Mouse (Mus musculus) heart, embryonic 11.5 days (tissue): ENCODE data around the gene Leap2. TPM values are rescaled to one million over a fixed set of nuclear protein-coding genes. Genes with fewer than 3 reads are reported as not detected.

Source experiments
- ATAC-seq: fragments of 200-750 bp; cut with Nextera tagmentation; replicated peaks from 2 replicates; pipeline ENCODE4 v1.8.0; 2017; ENCODE audit warnings: moderate library complexity; ENCODE audit not compliant: insufficient number of reproducible peaks, low FRiP score, low TSS enrichment
- H3K27ac ChIP-seq: fragments of 300-500 bp; sonication (generic); 2 replicates; pipeline ENCODE4 v1.5.1; 2014; ENCODE audit warnings: mild to moderate bottlenecking, low read depth, low read length
- H3K27me3 ChIP-seq: fragments of 300-500 bp; sonication (generic); 2 replicates; pipeline ENCODE4 v1.6.1; 2014; ENCODE audit warnings: mild to moderate bottlenecking, low read length, mixed read lengths; ENCODE audit not compliant: control insufficient read depth, insufficient read depth
- H3K36me3 ChIP-seq: fragments of 300-500 bp; sonication (generic); 2 replicates; pipeline ENCODE4 v1.6.1; 2014; ENCODE audit warnings: mild to moderate bottlenecking, low read length, moderate library complexity, mixed read lengths; ENCODE audit not compliant: control insufficient read depth, insufficient read depth
- H3K4me1 ChIP-seq: fragments of 300-500 bp; sonication (generic); 2 replicates; pipeline ENCODE4 v1.6.1; 2014; ENCODE audit warnings: low read length; ENCODE audit not compliant: control insufficient read depth, insufficient read depth
- H3K4me2 ChIP-seq: fragments of 300-500 bp; sonication (generic); 2 replicates; pipeline ENCODE4 v1.6.1; 2014; ENCODE audit warnings: mild to moderate bottlenecking, moderate library complexity
- H3K4me3 ChIP-seq: fragments of 300-500 bp; sonication (generic); 2 replicates; pipeline ENCODE4 v1.5.1; 2014; ENCODE audit warnings: low read depth, low read length
- H3K9ac ChIP-seq: fragments of 300-500 bp; sonication (generic); 2 replicates; pipeline ENCODE4 v1.6.1; 2014; ENCODE audit warnings: mild to moderate bottlenecking, low read depth, low read length, moderate library complexity
- H3K9me3 ChIP-seq: fragments of 300-500 bp; sonication (generic); replicated peaks from 2 replicates; pipeline ENCODE4 v1.6.1; 2016; ENCODE audit warnings: low read length; ENCODE audit not compliant: control insufficient read depth
- WGBS: fragments of 180-500 bp; shearing (Covaris S2); extraction: QIAGEN DNeasy Blood & Tissue Kit; methylation state at CpG from one replicate; pipeline ENCODE4 v1.1.7; 2014; ENCODE audit not compliant: insufficient replicate concordance; 5-methylcytosine and 5-hydroxymethylcytosine counted together
- polyA plus RNA-seq: library from polyadenylated mRNA; unstranded; fragments of >200 nt; fragmentation: Nextera tagmentation; extraction: Ambion mirVana; gene quantifications from 2 replicates; pipeline ENCODE4 v1.2.1, GENCODE M21; 2014

The Leap2 gene
- polyA plus RNA-seq, 1 experiment from 2014 or later, result not detected

DNA sequence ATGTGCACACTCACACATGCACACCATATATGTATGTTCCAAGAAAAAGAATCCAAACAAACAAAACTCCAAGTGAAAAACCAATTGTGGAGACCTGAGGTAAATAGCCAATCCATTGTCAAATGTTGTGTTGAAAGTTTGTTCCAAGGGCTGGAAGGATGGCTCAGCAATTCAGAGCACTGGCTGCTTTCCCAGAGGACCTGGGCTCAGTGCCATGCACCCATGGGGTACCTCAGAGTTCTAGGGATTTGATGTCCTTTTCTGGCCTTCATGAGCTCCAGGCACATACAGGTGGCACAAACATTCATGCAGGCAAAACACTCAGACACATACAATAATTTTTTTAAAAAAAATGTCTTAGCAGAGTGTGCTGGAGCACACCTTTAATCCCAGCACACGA lies 25.6 kb upstream of the Leap2 start:
- Histone ChIP-seq H3K27me3 (0 out of 2 replicates have a peak, but pooled peaks cover 5% of the 10 kb centered on the region), H3K4me3 (no peak overlapping the region), H3K9me3 (no peaks in the 10 kb centered on the region), H3K36me3 (no peaks in the 10 kb centered on the region), H3K4me2 (no peak overlapping the region), H3K4me1 (no peaks in the 10 kb centered on the region), H3K9ac (no peak overlapping the region), H3K27ac (no peak overlapping the region)
- no peak for ATAC-seq
- WGBS, result 88% methylated on average over 1 of the region's 1 CpGs

DNA sequence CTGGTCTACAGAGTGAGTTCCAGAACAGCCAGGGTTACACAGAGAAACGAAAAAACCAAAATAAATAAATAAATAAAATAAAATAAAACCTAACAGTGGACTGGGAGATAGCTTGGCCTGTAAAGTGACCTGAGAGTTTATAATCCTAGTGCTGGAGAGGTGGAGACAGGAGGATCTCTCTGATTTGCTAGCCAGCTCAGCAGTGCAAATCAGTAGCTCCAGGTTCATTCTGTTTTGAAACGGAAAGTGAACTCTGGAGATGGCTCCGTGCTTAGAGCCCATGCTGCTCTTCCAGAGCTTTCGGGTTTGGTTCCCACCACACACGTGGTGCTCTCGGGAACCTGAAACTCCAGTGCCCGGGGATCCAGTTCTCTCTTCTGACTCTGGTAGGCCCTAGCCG lies 25.0 kb upstream of the Leap2 start:
- Histone ChIP-seq H3K4me1 (no peaks in the 10 kb centered on the region), H3K36me3 (no peaks in the 10 kb centered on the region), H3K27me3 (0 out of 2 replicates have a peak, but pooled peaks cover 5% of the 10 kb centered on the region), H3K4me3 (no peak overlapping the region), H3K27ac (no peak overlapping the region), H3K4me2 (no peak overlapping the region), H3K9ac (no peak overlapping the region), H3K9me3 (no peaks in the 10 kb centered on the region)
- ATAC-seq, result no peak
- WGBS, result 85% methylated on average over 8 of the region's 8 CpGs

DNA sequence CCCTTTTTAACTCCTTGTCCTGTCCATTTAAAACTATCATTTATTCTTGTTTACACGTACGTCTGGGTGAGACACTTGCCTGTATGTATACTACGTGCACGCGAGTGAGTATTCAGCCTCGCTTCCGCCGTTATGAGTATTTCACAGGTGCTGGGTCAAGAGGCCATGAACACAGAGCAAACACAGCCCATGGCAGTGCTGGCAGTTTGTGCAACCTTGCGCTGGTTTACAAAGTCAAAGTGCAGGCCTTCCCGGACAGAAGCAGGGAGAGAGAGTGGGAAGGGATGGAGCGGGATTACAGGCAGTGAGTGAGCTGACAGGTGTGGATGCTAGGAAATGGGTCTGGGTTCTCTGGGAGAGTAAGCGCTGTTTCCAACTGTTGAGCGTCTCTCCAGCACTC lies 23.2 kb upstream of the Leap2 start:
- Histone ChIP-seq H3K27me3 (0 out of 2 replicates have a peak, but pooled peaks cover 5% of the 10 kb centered on the region), H3K4me2 (no peak overlapping the region), H3K36me3 (no peaks in the 10 kb centered on the region), H3K9me3 (no peaks in the 10 kb centered on the region), H3K4me3 (no peak overlapping the region), H3K9ac (no peak overlapping the region), H3K27ac (no peak overlapping the region), H3K4me1 (peaks cover 2% of the 10 kb centered on the region; the same call in 1 of the 2 replicates)
- 81% methylated on average over 13 of the region's 13 CpGs for WGBS
- ATAC-seq, result no peak

DNA sequence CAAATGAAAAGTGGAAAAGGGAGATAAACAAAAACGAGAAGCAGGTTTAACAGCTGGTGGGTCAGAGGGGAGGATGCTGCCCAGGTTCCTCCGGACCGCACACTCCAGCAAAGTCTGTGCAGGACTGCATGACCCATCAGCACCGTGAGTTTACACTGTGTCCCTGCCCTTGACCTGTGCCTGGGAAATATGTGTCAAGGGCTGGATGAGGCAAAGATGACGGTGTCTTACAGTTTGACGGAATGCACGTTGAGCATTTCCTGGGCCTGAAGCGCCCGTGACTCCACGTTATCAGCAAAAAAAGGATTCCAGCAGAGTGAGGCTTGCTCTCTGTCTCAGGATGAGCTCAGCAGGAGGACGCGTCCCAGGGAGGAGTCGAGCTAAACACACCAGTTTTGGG lies 22.6 kb upstream of the Leap2 start:
- Histone ChIP-seq H3K36me3 (no peaks in the 10 kb centered on the region), H3K9ac (no peak overlapping the region), H3K4me1 (peaks cover 2% of the 10 kb centered on the region; the same call in 1 of the 2 replicates), H3K9me3 (no peaks in the 10 kb centered on the region), H3K27ac (no peak overlapping the region), H3K4me3 (no peak overlapping the region), H3K27me3 (0 out of 2 replicates have a peak, but pooled peaks cover 5% of the 10 kb centered on the region), H3K4me2 (no peak overlapping the region)
- WGBS, result 29% methylated on average over 13 of the region's 13 CpGs
- ATAC-seq, result no peak

DNA sequence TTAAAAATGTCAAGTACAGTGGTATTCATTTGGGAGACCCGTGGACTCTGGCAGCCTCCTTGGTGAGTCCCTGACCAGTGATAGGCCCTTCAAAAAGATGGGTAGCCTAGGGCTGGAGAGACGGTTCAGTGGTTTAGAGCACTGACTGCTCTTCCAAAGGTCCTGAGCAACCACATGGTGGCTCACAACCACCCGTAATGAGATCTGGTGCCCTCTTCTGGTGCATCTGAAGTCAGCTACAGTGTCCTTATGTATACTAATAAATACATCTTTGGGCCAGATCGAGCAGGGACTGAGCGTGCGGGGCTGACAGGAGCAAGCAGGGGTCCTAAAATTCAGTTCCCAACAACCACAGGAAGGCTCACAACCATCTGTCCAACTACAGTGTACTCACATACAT lies 20.9 kb upstream of the Leap2 start:
- H3K27me3 ChIP-seq, result no peaks in the 10 kb centered on the region
- peaks cover 2% of the 10 kb centered on the region; the same call in 1 of the 2 replicates for H3K4me1 ChIP-seq
- no peak overlapping the region for H3K27ac ChIP-seq
- H3K36me3 ChIP-seq, result no peaks in the 10 kb centered on the region
- H3K9me3 ChIP-seq, result no peaks in the 10 kb centered on the region
- WGBS, result 44% methylated on average over 6 of the region's 6 CpGs
- H3K4me3 ChIP-seq, result no peak overlapping the region
- ATAC-seq, result no peak
- H3K4me2 ChIP-seq, result no peak overlapping the region
- no peak overlapping the region for H3K9ac ChIP-seq

DNA sequence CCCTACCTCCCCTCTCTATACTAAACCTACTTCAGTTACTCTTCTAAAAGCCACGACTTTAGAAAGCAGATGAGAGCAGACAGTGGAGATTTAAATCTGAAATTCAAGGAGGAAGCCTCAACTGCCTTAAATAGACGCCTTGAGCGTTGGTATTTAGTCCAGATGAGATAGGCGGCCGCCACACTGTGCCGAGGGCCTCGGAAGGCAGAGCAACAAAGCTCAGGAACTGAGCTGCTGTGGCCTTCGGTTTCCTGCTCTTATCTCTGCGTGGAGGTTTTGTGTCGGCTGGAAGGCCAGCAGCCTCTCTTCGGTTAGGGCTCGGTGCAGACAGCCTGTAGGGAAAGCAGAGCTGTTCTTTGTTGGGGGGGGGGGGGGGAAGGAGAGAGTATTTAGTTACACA lies 19.0 kb upstream of the Leap2 start:
- peak overlapping the region; percentile 62 for H3K9ac ChIP-seq
- peak overlapping the region; percentile 39 for H3K4me2 ChIP-seq
- no peak overlapping the region for H3K4me3 ChIP-seq
- no peaks in the 10 kb centered on the region for H3K9me3 ChIP-seq
- 4% methylated on average over 12 of the region's 12 CpGs for WGBS
- ATAC-seq, result no peak
- no peaks in the 10 kb centered on the region for H3K27me3 ChIP-seq
- H3K27ac ChIP-seq, result peak overlapping the region; percentile 82
- no peaks in the 10 kb centered on the region for H3K36me3 ChIP-seq
- peaks cover 2% of the 10 kb centered on the region; the same call in 1 of the 2 replicates for H3K4me1 ChIP-seq

DNA sequence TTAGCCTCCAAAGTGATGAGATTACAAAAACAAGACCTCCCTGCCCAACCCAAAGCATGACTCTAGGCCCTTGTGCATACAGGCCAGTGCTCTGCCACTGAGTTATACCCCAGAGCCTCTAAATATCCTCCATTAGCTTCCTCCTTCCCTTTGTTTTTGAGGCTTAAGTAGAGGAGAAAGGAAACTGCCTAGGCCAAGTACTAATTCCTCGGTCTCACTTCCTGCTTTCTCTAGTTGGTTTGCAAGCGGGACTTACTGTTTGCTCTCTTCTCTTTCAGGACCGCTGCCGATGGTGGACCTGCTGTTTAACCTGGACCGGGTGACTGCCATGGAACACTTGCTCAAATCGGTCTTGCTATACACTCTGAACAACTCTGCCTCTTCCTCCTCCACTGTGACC lies 13.4 kb upstream of the Leap2 start:
- no peaks in the 10 kb centered on the region for H3K9me3 ChIP-seq
- no peak overlapping the region for H3K27ac ChIP-seq
- H3K27me3 ChIP-seq, result no peaks in the 10 kb centered on the region
- no peak overlapping the region for H3K4me3 ChIP-seq
- no peak overlapping the region for H3K9ac ChIP-seq
- no peak for ATAC-seq
- 82% methylated on average over 6 of the region's 6 CpGs for WGBS
- no peaks in the 10 kb centered on the region for H3K4me1 ChIP-seq
- no peak overlapping the region for H3K4me2 ChIP-seq
- no peaks in the 10 kb centered on the region for H3K36me3 ChIP-seq

DNA sequence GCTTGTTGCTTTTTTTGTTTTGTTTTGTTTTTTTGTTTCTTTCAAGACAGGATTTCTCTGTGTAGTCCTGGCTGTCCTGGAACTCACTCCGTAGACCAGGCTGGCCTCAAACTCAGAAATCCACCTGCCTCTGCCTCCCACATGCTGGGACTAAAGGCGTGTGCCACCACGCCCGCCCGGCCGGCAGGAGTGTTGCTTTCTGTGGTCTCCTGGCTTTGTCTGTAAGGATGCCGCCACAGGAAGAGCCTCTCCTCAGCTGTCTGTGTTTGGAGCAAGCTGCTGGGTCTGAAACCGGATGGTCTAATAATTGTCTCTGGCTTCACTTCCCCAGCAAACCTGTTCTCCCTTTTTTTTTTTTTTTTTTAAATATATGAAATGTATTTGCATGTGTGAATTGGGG lies 12.5 kb upstream of the Leap2 start:
- no peaks in the 10 kb centered on the region for H3K36me3 ChIP-seq
- no peaks in the 10 kb centered on the region for H3K9me3 ChIP-seq
- no peaks in the 10 kb centered on the region for H3K4me1 ChIP-seq
- H3K4me3 ChIP-seq, result no peak overlapping the region
- WGBS, result 73% methylated on average over 8 of the region's 8 CpGs
- no peaks in the 10 kb centered on the region for H3K27me3 ChIP-seq
- ATAC-seq, result no peak
- no peak overlapping the region for H3K4me2 ChIP-seq
- no peak overlapping the region for H3K9ac ChIP-seq
- no peak overlapping the region for H3K27ac ChIP-seq

DNA sequence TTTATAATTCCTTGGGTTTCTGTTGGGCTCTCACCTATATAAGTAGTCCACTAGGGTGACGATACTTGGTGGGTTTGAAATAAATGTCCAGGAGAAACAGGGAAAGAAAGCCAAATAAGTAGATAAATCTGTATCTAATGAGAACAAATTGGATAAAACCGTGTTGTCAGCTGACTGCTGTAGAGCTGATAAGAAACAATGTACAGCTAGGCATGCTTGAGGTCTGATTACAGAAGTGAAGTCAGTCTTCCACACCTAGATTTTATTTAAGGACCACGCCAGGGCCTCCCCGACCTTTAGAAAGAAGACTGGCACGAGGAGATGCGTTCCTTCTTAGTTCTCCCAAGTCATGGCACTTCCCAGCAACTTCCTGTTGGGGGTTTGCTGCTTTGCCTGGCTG lies 10.1 kb upstream of the Leap2 start:
- no peak for ATAC-seq
- no peak overlapping the region for H3K27ac ChIP-seq
- WGBS, result 41% methylated on average over 6 of the region's 6 CpGs
- no peaks in the 10 kb centered on the region for H3K9me3 ChIP-seq
- H3K27me3 ChIP-seq, result no peaks in the 10 kb centered on the region
- H3K4me2 ChIP-seq, result no peak overlapping the region
- peaks cover 7% of the 10 kb centered on the region; the same call in 1 of the 2 replicates for H3K4me1 ChIP-seq
- no peak overlapping the region; the same call in 1 of the 2 replicates for H3K9ac ChIP-seq
- H3K4me3 ChIP-seq, result no peak overlapping the region
- peaks cover 8% of the 10 kb centered on the region for H3K36me3 ChIP-seq
